Mouse (Mus musculus) forebrain, embryonic 14.5 days (tissue): Measurements from ENCODE around the gene Kif13a. TPM values are rescaled to one million over a fixed set of nuclear protein-coding genes. Genes with fewer than 3 reads are reported as not detected.

Experiments used
- ATAC-seq: fragments of 200-750 bp; cut with Nextera tagmentation; 2 replicates; pipeline ENCODE4 v1.8.0; 2017; ENCODE audit warnings: mild to moderate bottlenecking, moderate library complexity
- DNase-seq: peaks from one replicate; pipeline ENCODE4 v3.0.0-alpha.2; 2015; ENCODE audit warnings: low spot score
- H3K27ac ChIP-seq: fragments of 300-500 bp; sonication (generic); 2 replicates; pipeline ENCODE4 v1.5.1; 2014; ENCODE audit warnings: low read depth, mild to moderate bottlenecking, control low read depth, low read length, moderate library complexity
- H3K27me3 ChIP-seq: fragments of 300-500 bp; sonication (generic); replicated peaks from 2 replicates; pipeline ENCODE4 v1.6.1; 2014; ENCODE audit warnings: low read length, control low read depth, mixed read lengths; ENCODE audit not compliant: control insufficient read depth, insufficient read depth
- H3K36me3 ChIP-seq: fragments of 300-500 bp; sonication (generic); 2 replicates; pipeline ENCODE4 v1.6.1; 2014; ENCODE audit warnings: low read length, control low read depth; ENCODE audit not compliant: control insufficient read depth, insufficient read depth
- H3K4me1 ChIP-seq: fragments of 300-500 bp; sonication (generic); 2 replicates; pipeline ENCODE4 v1.6.1; 2014; ENCODE audit warnings: antibody characterized with exemption, low read length, control low read depth; ENCODE audit not compliant: control insufficient read depth, insufficient read depth
- H3K4me2 ChIP-seq: fragments of 300-500 bp; sonication (generic); 2 replicates; pipeline ENCODE4 v1.6.1; 2014; ENCODE audit warnings: mild to moderate bottlenecking, control low read depth, low read length
- H3K4me3 ChIP-seq: fragments of 300-500 bp; sonication (generic); 2 replicates; pipeline ENCODE4 v1.5.1; 2014; ENCODE audit warnings: low read depth, low read length, control low read depth
- H3K9ac ChIP-seq: fragments of 300-500 bp; sonication (generic); 2 replicates; pipeline ENCODE4 v1.6.1; 2014; ENCODE audit warnings: mild to moderate bottlenecking, low read length, control low read depth, moderate library complexity
- H3K9me3 ChIP-seq: fragments of 300-500 bp; sonication (generic); replicated peaks from 2 replicates; pipeline ENCODE4 v1.6.1; 2016; ENCODE audit warnings: low read length, control low read depth, mixed read lengths; ENCODE audit not compliant: control insufficient read depth
- WGBS: fragments of 180-500 bp; shearing (Covaris S2); extraction: QIAGEN DNeasy Blood & Tissue Kit; methylation state at CpG from one replicate; pipeline ENCODE4 v1.1.7; 2014; 5-methylcytosine and 5-hydroxymethylcytosine counted together
- polyA plus RNA-seq: library from polyadenylated mRNA; unstranded; fragments of >200 nt; fragmentation: Nextera tagmentation; extraction: Ambion mirVana; gene quantifications from 2 replicates; pipeline ENCODE4 v1.2.1, GENCODE M21; 2014

The Kif13a gene
- polyA plus RNA-seq, 1 experiment from 2014 or later: 7.1 TPM

- Histone ChIP-seq H3K27me3 (no peaks in the 10 kb centered on the region), H3K27ac (no peak overlapping the region), H3K4me1 (no peaks in the 10 kb centered on the region), H3K9me3 (no peaks in the 10 kb centered on the region), H3K4me3 (no peak overlapping the region), H3K4me2 (no peak overlapping the region), H3K9ac (no peak overlapping the region), H3K36me3 (peaks cover 20% of the 10 kb centered on the region; the same call in 1 of the 2 replicates)
- no peak for DNase-seq
- ATAC-seq: no peak
- 97% methylated on average over 17 of the region's 17 CpGs for WGBS
These were observed 119.1 kb downstream of the Kif13a start for GRCm38 (mm10) chr13:46810613-46811012.

- H3K27ac ChIP-seq: no peak overlapping the region
- peaks cover 20% of the 10 kb centered on the region; the same call in 1 of the 2 replicates for H3K36me3 ChIP-seq
- H3K9me3 ChIP-seq: no peaks in the 10 kb centered on the region
- no peaks in the 10 kb centered on the region for H3K27me3 ChIP-seq
- ATAC-seq (no peak), DNase-seq (peak; percentile 32)
- WGBS: 93% methylated on average over 12 of the region's 12 CpGs
- no peaks in the 10 kb centered on the region for H3K4me1 ChIP-seq
- no peak overlapping the region for H3K4me2 ChIP-seq
- no peak overlapping the region for H3K4me3 ChIP-seq
- H3K9ac ChIP-seq: no peak overlapping the region
These were observed 119.6 kb downstream of the Kif13a start for GRCm38 (mm10) chr13:46810098-46810497.

- ATAC-seq (no peak), DNase-seq (peak; percentile 20)
- 78% methylated on average over 11 of the region's 11 CpGs for WGBS
These were observed 121.8 kb downstream of the Kif13a start for GRCm38 (mm10) chr13:46807901-46808300.

GRCm38 (mm10) chr13:46801196-46801595 is 128.5 kb downstream of the Kif13a start:
- 93% methylated on average over 13 of the region's 13 CpGs for WGBS

More at GRCm38 (mm10) chr13:46807901-46808300, 121.8 kb downstream of the Kif13a start:
- Histone ChIP-seq H3K4me2 (no peak overlapping the region), H3K4me1 (no peaks in the 10 kb centered on the region), H3K27ac (no peak overlapping the region), H3K36me3 (peaks cover 7% of the 10 kb centered on the region; the same call in 1 of the 2 replicates), H3K9ac (no peak overlapping the region), H3K4me3 (no peak overlapping the region), H3K27me3 (no peaks in the 10 kb centered on the region), H3K9me3 (no peaks in the 10 kb centered on the region)

GRCm38 (mm10) chr13:46798156-46798555 is 131.5 kb downstream of the Kif13a start:
- H3K27ac ChIP-seq: no peak overlapping the region
- peaks cover 23% of the 10 kb centered on the region; the same call in 1 of the 2 replicates for H3K36me3 ChIP-seq
- WGBS: 40% methylated on average over 4 of the region's 4 CpGs
- ATAC-seq: peak; percentile 32; the same call in 1 of the 2 replicates
- no peaks in the 10 kb centered on the region for H3K4me1 ChIP-seq
- H3K9me3 ChIP-seq: no peaks in the 10 kb centered on the region
- no peaks in the 10 kb centered on the region for H3K27me3 ChIP-seq
- no peak overlapping the region for H3K4me3 ChIP-seq
- no peak overlapping the region for H3K4me2 ChIP-seq
- H3K9ac ChIP-seq: no peak overlapping the region
- DNase-seq: peak; percentile 76

More at GRCm38 (mm10) chr13:46801196-46801595, 128.5 kb downstream of the Kif13a start:
- DNase-seq: no peak
- Histone ChIP-seq H3K27ac (no peak overlapping the region), H3K4me3 (no peak overlapping the region), H3K27me3 (no peaks in the 10 kb centered on the region), H3K9ac (no peak overlapping the region), H3K4me1 (no peaks in the 10 kb centered on the region), H3K36me3 (peaks cover 11% of the 10 kb centered on the region; the same call in 1 of the 2 replicates), H3K9me3 (no peaks in the 10 kb centered on the region), H3K4me2 (no peak overlapping the region)
- ATAC-seq: no peak

GRCm38 (mm10) chr13:46796381-46796780 is 133.3 kb downstream of the Kif13a start:
- peaks cover 27% of the 10 kb centered on the region; the same call in 1 of the 2 replicates for H3K36me3 ChIP-seq
- WGBS: 95% methylated on average over 1 of the region's 1 CpGs

GRCm38 (mm10) chr13:46793824-46794223 is 135.8 kb downstream of the Kif13a start:
- no peak overlapping the region for H3K9ac ChIP-seq
- WGBS: 79% methylated on average over 13 of the region's 13 CpGs
- no peaks in the 10 kb centered on the region for H3K27me3 ChIP-seq
- H3K4me3 ChIP-seq: no peak overlapping the region
- DNase-seq (no peak), ATAC-seq (no peak)
- peaks cover 41% of the 10 kb centered on the region for H3K36me3 ChIP-seq
- no peak overlapping the region for H3K4me2 ChIP-seq
- H3K4me1 ChIP-seq: no peaks in the 10 kb centered on the region
- H3K9me3 ChIP-seq: no peaks in the 10 kb centered on the region
- no peak overlapping the region for H3K27ac ChIP-seq

More at GRCm38 (mm10) chr13:46796381-46796780, 133.3 kb downstream of the Kif13a start:
- H3K4me3 ChIP-seq: no peak overlapping the region
- ATAC-seq: no peak
- H3K9me3 ChIP-seq: no peaks in the 10 kb centered on the region
- H3K4me2 ChIP-seq: no peak overlapping the region
- H3K9ac ChIP-seq: no peak overlapping the region
- H3K27ac ChIP-seq: no peak overlapping the region
- H3K27me3 ChIP-seq: no peaks in the 10 kb centered on the region
- no peaks in the 10 kb centered on the region for H3K4me1 ChIP-seq
- no peak for DNase-seq

GRCm38 (mm10) chr13:46788452-46788851 is 141.2 kb downstream of the Kif13a start:
- no peak for ATAC-seq
- peaks cover 39% of the 10 kb centered on the region for H3K36me3 ChIP-seq

GRCm38 (mm10) chr13:46786836-46787235 is 142.8 kb downstream of the Kif13a start:
- no peak for ATAC-seq
- H3K36me3 ChIP-seq: peaks cover 29% of the 10 kb centered on the region
- H3K9me3 ChIP-seq: no peaks in the 10 kb centered on the region
- H3K4me3 ChIP-seq: no peak overlapping the region
- no peak overlapping the region for H3K9ac ChIP-seq
- no peak overlapping the region for H3K4me2 ChIP-seq
- no peaks in the 10 kb centered on the region for H3K27me3 ChIP-seq
- DNase-seq: no peak
- no peak overlapping the region for H3K27ac ChIP-seq
- WGBS: 98% methylated on average over 2 of the region's 2 CpGs
- H3K4me1 ChIP-seq: no peaks in the 10 kb centered on the region

More at GRCm38 (mm10) chr13:46788452-46788851, 141.2 kb downstream of the Kif13a start:
- no peak for DNase-seq
- Histone ChIP-seq H3K4me2 (no peak overlapping the region), H3K9me3 (no peaks in the 10 kb centered on the region), H3K27ac (no peak overlapping the region), H3K27me3 (no peaks in the 10 kb centered on the region), H3K4me1 (no peaks in the 10 kb centered on the region), H3K4me3 (no peak overlapping the region), H3K9ac (no peak overlapping the region)
- 93% methylated on average over 8 of the region's 8 CpGs for WGBS
